Mouse (Mus musculus) Patski (cell line): Measurements from ENCODE around the gene Vmp1. TPM values are rescaled to one million over a fixed set of nuclear protein-coding genes. Genes with fewer than 3 reads are reported as not detected.

Source experiments
- ATAC-seq: fragments of 100-300 bp; one replicate; pipeline ENCODE4 v1.8.0; 2021
- CTCF ChIA-PET: fragments of 350-600 bp; sonication (Branson Sonifier 250); formaldehyde crosslinking; loops from one replicate; lab custom pipeline; 2022; ENCODE audit warnings: inconsistent platforms; lab: Charles Lee
- POLR2A ChIA-PET: fragments of 350-600 bp; sonication (Branson Sonifier 250); formaldehyde crosslinking; loops from one replicate; lab custom pipeline; 2022; ENCODE audit warnings: antibody characterized with exemption, inconsistent platforms; lab: Charles Lee
- DNase-seq: peaks from one replicate; pipeline ENCODE4 v3.0.0-alpha.2; 2011; ENCODE audit warnings: low read depth, low spot score
- H3K27me3 ChIP-seq: fragments of 371-371 bp; one replicate; pipeline ENCODE4 v1.5.1; 2021
- CTCF ChIP-seq: fragments of 100-300 bp; IDR thresholded peaks from one replicate; pipeline ENCODE4 v1.5.1; 2021
- in situ Hi-C: fragments of 300-500 bp; cut with MboI; formaldehyde crosslinking; loops from 3 replicates; pipeline ENCODE4 v1.11.1; 2018; ENCODE audit warnings: low pct_unique_long_range_greater_than_20kb, mixed read lengths
- polyA plus RNA-seq: library from polyadenylated mRNA; unstranded; gene quantifications from one replicate; pipeline ENCODE4 v1.2.3, GENCODE M21; 2021

Gene Vmp1
- polyA plus RNA-seq, 1 experiment from 2014 or later = 443 TPM

GRCm38 (mm10) chr11:86678957-86679356 is 4.7 kb downstream of the Vmp1 start:
- ChIA-PET POLR2A (interaction anchor here (0.7 to 1.0 kb wide), 3 partner anchors 78 to 725 kb away, joined by 3 to 8 read pairs (median 4); partner anchors contain the start of gene Cltc), CTCF (interaction anchor here (1.0 to 1.2 kb wide), 2 partner anchors 11 to 23 kb away, joined by 3 read pairs; no protein-coding TSS in a partner anchor)
- no peaks in the 10 kb centered on the region for H3K27me3 ChIP-seq
- ATAC-seq = no peak
- in situ Hi-C loops = no loop called here
- no peak for DNase-seq
- TF ChIP-seq CTCF = no peak

GRCm38 (mm10) chr11:86675520-86675919 is 8.1 kb downstream of the Vmp1 start:
- in situ Hi-C loops = no loop called here
- ChIA-PET CTCF (interaction anchor here (0.9 kb wide), 1 partner anchor 161 kb away, joined by 3 read pairs; no protein-coding TSS in a partner anchor), POLR2A (no interaction called here)
- no peak for TF ChIP-seq CTCF
- ATAC-seq (no peak), DNase-seq (no peak)
- H3K27me3 ChIP-seq = no peaks in the 10 kb centered on the region

GRCm38 (mm10) chr11:86672772-86673171 is 10.9 kb downstream of the Vmp1 start:
- ChIA-PET POLR2A (no interaction called here), CTCF (no interaction called here)
- ATAC-seq (no peak), DNase-seq (no peak)
- no peaks in the 10 kb centered on the region for H3K27me3 ChIP-seq
- in situ Hi-C loops = loop anchor here (25.0 kb wide), 1 partner anchor 460 kb away; the partner anchor contains the start of gene Brip1
- TF ChIP-seq CTCF = no peak

- no peak for ATAC-seq
- H3K27me3 ChIP-seq = no peaks in the 10 kb centered on the region
- TF ChIP-seq CTCF = no peak
- CTCF ChIA-PET = interaction anchor here (0.6 to 1.2 kb wide), 2 partner anchors 10 to 12 kb away, joined by 3 read pairs; no protein-coding TSS in a partner anchor
- DNase-seq = no peak
- in situ Hi-C loops = loop anchor here (25.0 kb wide), 1 partner anchor 459 kb away; the partner anchor contains the start of gene Brip1
- POLR2A ChIA-PET = no interaction called here
Observed at GRCm38 (mm10) chr11:86671041-86671675, 12.5 kb downstream of the Vmp1 start.

GRCm38 (mm10) chr11:86668169-86668568 is 15.5 kb downstream of the Vmp1 start:
- TF ChIP-seq CTCF = no peak
- in situ Hi-C loops = loop anchor here (25.0 kb wide), 1 partner anchor 456 kb away; the partner anchor contains the start of gene Brip1
- DNase-seq (no peak), ATAC-seq (no peak)
- H3K27me3 ChIP-seq = no peaks in the 10 kb centered on the region
- POLR2A ChIA-PET = no interaction called here
- CTCF ChIA-PET = interaction anchor here (1.0 to 1.3 kb wide), 3 partner anchors 11 to 16 kb away, joined by 3 read pairs; no protein-coding TSS in a partner anchor

- DNase-seq = no peak
- no peaks in the 10 kb centered on the region for H3K27me3 ChIP-seq
- TF ChIP-seq CTCF = no peak
- in situ Hi-C loops = loop anchor here (25.0 kb wide), 1 partner anchor 455 kb away; the partner anchor contains the start of gene Brip1
- no peak for ATAC-seq
- ChIA-PET CTCF (interaction anchor here (1.0 to 1.3 kb wide), 2 partner anchors 10 to 15 kb away, joined by 3 read pairs; no protein-coding TSS in a partner anchor), POLR2A (no interaction called here)
Observed at GRCm38 (mm10) chr11:86667553-86667952, 16.1 kb downstream of the Vmp1 start.

GRCm38 (mm10) chr11:86664406-86664805 is 19.2 kb downstream of the Vmp1 start:
- POLR2A ChIA-PET = interaction anchor here (0.6 kb wide), 1 partner anchor 11 kb away, joined by 3 read pairs; no protein-coding TSS in a partner anchor
- TF ChIP-seq CTCF = no peak
- in situ Hi-C loops = loop anchor here (25.0 kb wide), 1 partner anchor 452 kb away; the partner anchor contains the start of gene Brip1

GRCm38 (mm10) chr11:86663977-86664376 is 19.7 kb downstream of the Vmp1 start:
- ATAC-seq = no peak
- ChIA-PET CTCF (interaction anchor here (2.4 kb wide), 1 partner anchor 17 kb away, joined by 6 read pairs; no protein-coding TSS in a partner anchor), POLR2A (interaction anchor here (0.6 kb wide), 1 partner anchor 11 kb away, joined by 3 read pairs; no protein-coding TSS in a partner anchor)
- in situ Hi-C loops = loop anchor here (25.0 kb wide), 1 partner anchor 452 kb away; the partner anchor contains the start of gene Brip1
- no peak for DNase-seq
- TF ChIP-seq CTCF = no peak
- no peaks in the 10 kb centered on the region for H3K27me3 ChIP-seq

More at GRCm38 (mm10) chr11:86664406-86664805, 19.2 kb downstream of the Vmp1 start:
- DNase-seq (no peak), ATAC-seq (no peak)
- no peaks in the 10 kb centered on the region for H3K27me3 ChIP-seq
- CTCF ChIA-PET = interaction anchor here (2.4 kb wide), 1 partner anchor 17 kb away, joined by 6 read pairs; no protein-coding TSS in a partner anchor

- ATAC-seq (no peak), DNase-seq (no peak)
- ChIA-PET POLR2A (interaction anchor here (0.6 kb wide), 1 partner anchor 10 kb away, joined by 3 read pairs; no protein-coding TSS in a partner anchor), CTCF (interaction anchor here (1.3 to 2.4 kb wide), 2 partner anchors 10 to 18 kb away, joined by 4 to 6 read pairs; no protein-coding TSS in a partner anchor)
- in situ Hi-C loops = loop anchor here (25.0 kb wide), 1 partner anchor 451 kb away; the partner anchor contains the start of gene Brip1
- no peaks in the 10 kb centered on the region for H3K27me3 ChIP-seq
- TF ChIP-seq CTCF = no peak
Observed at GRCm38 (mm10) chr11:86662986-86663895, 20.4 kb downstream of the Vmp1 start.
